Mouse (Mus musculus): Measurements from ENCODE around the gene Ppp1r9a. TPM values are rescaled to one million over a fixed set of nuclear protein-coding genes. Genes with fewer than 3 reads are reported as not detected.

The Ppp1r9a gene
- polyA plus RNA-seq, 1 experiment, result 0.13 TPM

- no peak overlapping the region for H3K4me2 ChIP-seq (ENCODE audit: low read depth)
- no peak overlapping the region for H3ac ChIP-seq (ENCODE audit: control insufficient read depth, insufficient read length)
- no peak overlapping the region for H3K4me3 ChIP-seq
- TF ChIP-seq MYOG (IDR thresholded peaks at IDR 0.05; ENCODE audit: control insufficient read depth in 1 of 3, insufficient read depth in 1 of 3, insufficient read length in 2 of 3, low read depth in 2 of 3) (no peak), TCF12 (IDR thresholded peaks at IDR 0.05; ENCODE audit: insufficient read depth, poor library complexity, severe bottlenecking) (no peak), TCF3 (IDR thresholded peaks at IDR 0.05; ENCODE audit: insufficient read length, low read depth) (no peak), POLR2AphosphoS2 (IDR thresholded peaks at IDR 0.05; ENCODE audit: insufficient read length, low read depth) (no peak), MYOD1 (IDR thresholded peaks at IDR 0.05; ENCODE audit: control insufficient read depth in 1 of 3, insufficient read length in 2 of 3, low read depth in 2 of 3) (no peak), E2F4 (IDR thresholded peaks at IDR 0.05; ENCODE audit: insufficient read depth) (no peak), POLR2A (IDR thresholded peaks at IDR 0.05; ENCODE audit: insufficient read length, low read depth) (no peak), SRF (IDR thresholded peaks at IDR 0.05; ENCODE audit: control insufficient read depth, insufficient read length, low read depth) (no peak), CEBPB (IDR thresholded peaks at IDR 0.05; ENCODE audit: insufficient read depth, poor library complexity, severe bottlenecking) (no peak), REST (IDR thresholded peaks at IDR 0.05; ENCODE audit: insufficient read depth, insufficient read length) (no peak), USF1 (IDR thresholded peaks at IDR 0.05; ENCODE audit: low read depth) (no peak), MAX (IDR thresholded peaks at IDR 0.05; ENCODE audit: low read depth) (no peak)
- no peaks in the 10 kb centered on the region for H3K36me3 ChIP-seq (ENCODE audit: control insufficient read depth, insufficient read depth)
- H3K79me2 ChIP-seq (ENCODE audit: control insufficient read depth, insufficient read depth), result no peaks in the 10 kb centered on the region
- H3K27me3 ChIP-seq (ENCODE audit: control insufficient read depth, insufficient read depth, insufficient read length), result no peaks in the 10 kb centered on the region
These were observed 60.3 kb downstream of the Ppp1r9a start for GRCm38 (mm10) chr6:4963049-4963448.

DNA sequence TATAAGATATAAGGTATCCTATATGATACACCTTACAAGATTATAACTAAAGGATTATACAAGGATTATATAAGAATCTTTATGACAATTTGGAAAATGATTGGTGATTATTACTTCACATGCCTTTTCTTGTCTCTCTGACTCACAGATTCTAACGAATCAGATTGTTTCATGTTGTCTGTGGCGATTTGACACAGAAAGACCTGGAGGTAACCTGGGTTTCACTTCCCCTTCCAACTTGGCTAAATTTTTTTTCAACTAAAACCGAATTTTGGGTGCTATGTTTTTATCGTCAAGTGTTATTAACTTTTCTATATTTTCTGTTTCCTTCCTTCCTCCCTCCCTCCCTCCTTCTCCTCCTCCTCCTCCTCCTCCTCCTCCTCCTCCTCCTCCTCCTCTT lies 64.5 kb downstream of the Ppp1r9a start:
- Histone ChIP-seq H3ac (ENCODE audit: control insufficient read depth, insufficient read length) (no peak overlapping the region), H3K4me3 (no peak overlapping the region), H3K36me3 (ENCODE audit: control insufficient read depth, insufficient read depth) (no peaks in the 10 kb centered on the region), H3K27me3 (ENCODE audit: control insufficient read depth, insufficient read depth, insufficient read length) (no peaks in the 10 kb centered on the region), H3K79me2 (ENCODE audit: control insufficient read depth, insufficient read depth) (no peaks in the 10 kb centered on the region), H3K4me2 (ENCODE audit: low read depth) (no peak overlapping the region)
- TF ChIP-seq POLR2AphosphoS2 (IDR thresholded peaks at IDR 0.05; ENCODE audit: insufficient read length, low read depth) (no peak), SRF (IDR thresholded peaks at IDR 0.05; ENCODE audit: control insufficient read depth, insufficient read length, low read depth) (no peak), MAX (IDR thresholded peaks at IDR 0.05; ENCODE audit: low read depth) (no peak), TCF12 (IDR thresholded peaks at IDR 0.05; ENCODE audit: insufficient read depth, poor library complexity, severe bottlenecking) (no peak), MYOD1 (IDR thresholded peaks at IDR 0.05; ENCODE audit: control insufficient read depth in 1 of 3, insufficient read length in 2 of 3, low read depth in 2 of 3) (no peak), POLR2A (IDR thresholded peaks at IDR 0.05; ENCODE audit: insufficient read length, low read depth) (no peak), MYOG (IDR thresholded peaks at IDR 0.05; ENCODE audit: control insufficient read depth in 1 of 3, insufficient read depth in 1 of 3, insufficient read length in 2 of 3, low read depth in 2 of 3) (no peak), TCF3 (IDR thresholded peaks at IDR 0.05; ENCODE audit: insufficient read length, low read depth) (no peak), USF1 (IDR thresholded peaks at IDR 0.05; ENCODE audit: low read depth) (no peak), CEBPB (IDR thresholded peaks at IDR 0.05; ENCODE audit: insufficient read depth, poor library complexity, severe bottlenecking) (no peak), E2F4 (IDR thresholded peaks at IDR 0.05; ENCODE audit: insufficient read depth) (no peak), REST (IDR thresholded peaks at IDR 0.05; ENCODE audit: insufficient read depth, insufficient read length) (no peak)

DNA sequence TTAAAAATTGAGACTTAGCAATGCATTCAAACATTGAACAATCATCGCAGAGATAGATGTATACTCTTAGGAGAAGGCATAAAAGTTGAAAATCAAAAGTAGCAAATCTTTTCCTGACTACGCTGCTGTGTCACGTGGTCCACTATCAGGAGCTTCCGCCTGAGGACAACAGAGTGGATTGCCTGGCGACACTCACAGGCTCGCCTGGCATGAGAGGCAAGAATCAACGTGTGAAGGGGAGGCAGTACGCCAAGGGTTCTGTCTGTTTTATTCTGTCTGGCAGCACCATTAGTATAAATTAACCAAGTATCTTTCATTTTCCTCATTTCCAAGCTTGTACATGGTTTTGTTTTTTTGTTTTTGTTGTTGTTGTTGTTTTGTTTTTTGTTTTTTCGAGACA lies 68.5 kb downstream of the Ppp1r9a start:
- TF ChIP-seq POLR2AphosphoS2 (IDR thresholded peaks at IDR 0.05; ENCODE audit: insufficient read length, low read depth), result no peak
- no peak for TF ChIP-seq REST (IDR thresholded peaks at IDR 0.05; ENCODE audit: insufficient read depth, insufficient read length)
- no peak for TF ChIP-seq SRF (IDR thresholded peaks at IDR 0.05; ENCODE audit: control insufficient read depth, insufficient read length, low read depth)
- no peak for TF ChIP-seq CEBPB (IDR thresholded peaks at IDR 0.05; ENCODE audit: insufficient read depth, poor library complexity, severe bottlenecking)
- no peak for TF ChIP-seq MAX (IDR thresholded peaks at IDR 0.05; ENCODE audit: low read depth)
- no peak for TF ChIP-seq USF1 (IDR thresholded peaks at IDR 0.05; ENCODE audit: low read depth)
- no peak for TF ChIP-seq MYOD1 (IDR thresholded peaks at IDR 0.05; ENCODE audit: control insufficient read depth in 1 of 3, insufficient read length in 2 of 3, low read depth in 2 of 3)
- TF ChIP-seq POLR2A (IDR thresholded peaks at IDR 0.05; ENCODE audit: insufficient read length, low read depth), result no peak
- no peak for TF ChIP-seq TCF3 (IDR thresholded peaks at IDR 0.05; ENCODE audit: insufficient read length, low read depth)
- TF ChIP-seq MYOG (IDR thresholded peaks at IDR 0.05; ENCODE audit: control insufficient read depth in 1 of 3, insufficient read depth in 1 of 3, insufficient read length in 2 of 3, low read depth in 2 of 3), result no peak
- no peak for TF ChIP-seq TCF12 (IDR thresholded peaks at IDR 0.05; ENCODE audit: insufficient read depth, poor library complexity, severe bottlenecking)
- no peak for TF ChIP-seq E2F4 (IDR thresholded peaks at IDR 0.05; ENCODE audit: insufficient read depth)
- no peak overlapping the region for H3ac ChIP-seq (ENCODE audit: control insufficient read depth, insufficient read length)
- H3K27me3 ChIP-seq (ENCODE audit: control insufficient read depth, insufficient read depth, insufficient read length), result no peaks in the 10 kb centered on the region
- H3K36me3 ChIP-seq (ENCODE audit: control insufficient read depth, insufficient read depth), result no peaks in the 10 kb centered on the region
- no peak overlapping the region for H3K4me3 ChIP-seq
- H3K79me2 ChIP-seq (ENCODE audit: control insufficient read depth, insufficient read depth), result no peaks in the 10 kb centered on the region
- no peak overlapping the region for H3K4me2 ChIP-seq (ENCODE audit: low read depth)

- Histone ChIP-seq H3K27me3 (ENCODE audit: control insufficient read depth, insufficient read depth, insufficient read length) (no peaks in the 10 kb centered on the region), H3ac (ENCODE audit: control insufficient read depth, insufficient read length) (no peak overlapping the region), H3K36me3 (ENCODE audit: control insufficient read depth, insufficient read depth) (no peaks in the 10 kb centered on the region), H3K4me3 (no peak overlapping the region), H3K4me2 (ENCODE audit: low read depth) (no peak overlapping the region), H3K79me2 (ENCODE audit: control insufficient read depth, insufficient read depth) (no peaks in the 10 kb centered on the region)
- TF ChIP-seq CEBPB (IDR thresholded peaks at IDR 0.05; ENCODE audit: insufficient read depth, poor library complexity, severe bottlenecking) (no peak), POLR2AphosphoS2 (IDR thresholded peaks at IDR 0.05; ENCODE audit: insufficient read length, low read depth) (no peak), MYOG (IDR thresholded peaks at IDR 0.05; ENCODE audit: control insufficient read depth in 1 of 3, insufficient read depth in 1 of 3, insufficient read length in 2 of 3, low read depth in 2 of 3) (no peak), REST (IDR thresholded peaks at IDR 0.05; ENCODE audit: insufficient read depth, insufficient read length) (no peak), TCF3 (IDR thresholded peaks at IDR 0.05; ENCODE audit: insufficient read length, low read depth) (no peak), MYOD1 (IDR thresholded peaks at IDR 0.05; ENCODE audit: control insufficient read depth in 1 of 3, insufficient read length in 2 of 3, low read depth in 2 of 3) (no peak), E2F4 (IDR thresholded peaks at IDR 0.05; ENCODE audit: insufficient read depth) (no peak), USF1 (IDR thresholded peaks at IDR 0.05; ENCODE audit: low read depth) (no peak), SRF (IDR thresholded peaks at IDR 0.05; ENCODE audit: control insufficient read depth, insufficient read length, low read depth) (no peak), POLR2A (IDR thresholded peaks at IDR 0.05; ENCODE audit: insufficient read length, low read depth) (no peak)
These were observed 70.1 kb downstream of the Ppp1r9a start for GRCm38 (mm10) chr6:4972808-4973207.

Measured in myocyte (in vitro differentiated cells).